Mouse (Mus musculus) hindbrain, embryonic 10.5 days (tissue): ENCODE data around the gene Bcl2l2. TPM values are rescaled to one million over a fixed set of nuclear protein-coding genes. Genes with fewer than 3 reads are reported as not detected.

ENCODE experiments used
- DNase-seq: peaks from one replicate; pipeline ENCODE4 v3.0.0-alpha.2; 2017; ENCODE audit warnings: low spot score
- H3K27ac ChIP-seq: fragments of 300-500 bp; sonication (generic); 2 replicates; pipeline ENCODE4 v1.5.1; 2016; ENCODE audit warnings: mild to moderate bottlenecking, moderate library complexity
- H3K27me3 ChIP-seq: fragments of 300-500 bp; sonication (generic); 2 replicates; pipeline ENCODE4 v1.6.1; 2016; ENCODE audit warnings: mild to moderate bottlenecking; ENCODE audit not compliant: poor library complexity, insufficient read depth, severe bottlenecking
- H3K36me3 ChIP-seq: fragments of 300-500 bp; sonication (generic); 2 replicates; pipeline ENCODE4 v1.6.1; 2016; ENCODE audit warnings: mild to moderate bottlenecking, moderate library complexity
- H3K4me1 ChIP-seq: fragments of 300-500 bp; sonication (generic); replicated peaks from 2 replicates; pipeline ENCODE4 v1.6.1; 2016; ENCODE audit warnings: mild to moderate bottlenecking
- H3K4me3 ChIP-seq: fragments of 300-500 bp; sonication (generic); 2 replicates; pipeline ENCODE4 v1.5.1; 2016; ENCODE audit warnings: mild to moderate bottlenecking, moderate library complexity
- H3K9me3 ChIP-seq: fragments of 300-500 bp; sonication (generic); 2 replicates; pipeline ENCODE4 v1.6.1; 2016; ENCODE audit warnings: mild to moderate bottlenecking, moderate library complexity
- WGBS: fragments of 180-500 bp; shearing (Covaris S2); methylation state at CpG from one replicate; pipeline ENCODE4 v1.1.7; 2016; 5-methylcytosine and 5-hydroxymethylcytosine counted together
- polyA plus RNA-seq: library from polyadenylated mRNA; unstranded; fragments of >200 nt; fragmentation: Nextera tagmentation; extraction: Ambion mirVana; gene quantifications from 2 replicates; pipeline ENCODE4 v1.2.1, GENCODE M21; 2016

Gene Bcl2l2
- 2.2 and 3.0 TPM in 2 replicates for polyA plus RNA-seq

GRCm38 (mm10) chr14:54883154-54884021 is at the start of gene Bcl2l2, which contains the start of gene Gm20521:
TSS of gene Bcl2l2 (plus strand) at chr14:54883377.
TSS of gene Gm20521 (plus strand) at chr14:54883441.
- peak within 1 kb of the TSS; percentile 93 for H3K27ac ChIP-seq
- H3K4me1 ChIP-seq, result peaks cover 37% of the 10 kb centered on the region
- peaks cover 8% of the 10 kb centered on the region for H3K27me3 ChIP-seq
- peaks cover 25% of the 10 kb centered on the region for H3K36me3 ChIP-seq
- peak; percentile 89 for DNase-seq
- H3K9me3 ChIP-seq, result no peaks in the 10 kb centered on the region
- WGBS, result under 1% methylated on average over 27 of the region's 27 CpGs
- H3K4me3 ChIP-seq, result peak within 1 kb of the TSS; percentile 76

GRCm38 (mm10) chr14:54843461-54843860 is 39.7 kb upstream of the Bcl2l2 start:
- WGBS, result 9% methylated on average over 4 of the region's 4 CpGs
- no peak overlapping the region for H3K27ac ChIP-seq
- H3K27me3 ChIP-seq, result no peaks in the 10 kb centered on the region
- no peak overlapping the region for H3K4me3 ChIP-seq
- H3K9me3 ChIP-seq, result no peaks in the 10 kb centered on the region
- H3K4me1 ChIP-seq, result no peaks in the 10 kb centered on the region
- H3K36me3 ChIP-seq, result no peaks in the 10 kb centered on the region
- no peak for DNase-seq

DNA sequence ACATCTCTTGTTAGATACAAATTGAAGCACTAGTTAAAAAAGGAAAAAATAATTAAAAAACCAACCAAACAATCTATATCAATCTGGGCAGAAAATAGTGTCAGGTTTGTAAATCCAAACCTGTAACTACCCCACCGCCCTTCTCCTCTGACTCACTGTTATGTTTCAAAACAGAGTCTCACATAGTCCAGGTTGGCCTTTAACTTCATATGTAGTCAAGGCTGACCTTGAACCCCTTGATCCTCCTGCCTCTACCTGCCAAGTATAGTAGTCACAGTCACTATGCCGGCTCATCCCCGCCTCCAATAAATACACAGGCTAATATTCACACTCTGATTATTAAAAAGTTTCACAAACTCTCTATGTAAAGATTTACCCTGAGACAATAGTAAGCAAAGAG is 27.5 kb upstream of the Bcl2l2 start:
- no peaks in the 10 kb centered on the region for H3K27me3 ChIP-seq
- DNase-seq, result no peak
- no peaks in the 10 kb centered on the region for H3K4me1 ChIP-seq
- H3K9me3 ChIP-seq, result no peaks in the 10 kb centered on the region
- over 99% methylated on average over 3 of the region's 3 CpGs for WGBS
- no peak overlapping the region for H3K27ac ChIP-seq
- H3K4me3 ChIP-seq, result no peak overlapping the region
- peaks cover 41% of the 10 kb centered on the region for H3K36me3 ChIP-seq

- H3K4me3 ChIP-seq, result no peak overlapping the region
- peaks cover 41% of the 10 kb centered on the region for H3K36me3 ChIP-seq
- H3K27ac ChIP-seq, result no peak overlapping the region
- no peaks in the 10 kb centered on the region for H3K27me3 ChIP-seq
- 88% methylated on average over 7 of the region's 7 CpGs for WGBS
- DNase-seq, result no peak
- H3K9me3 ChIP-seq, result no peaks in the 10 kb centered on the region
- no peaks in the 10 kb centered on the region for H3K4me1 ChIP-seq
Measured at GRCm38 (mm10) chr14:54856703-54857102, 26.5 kb upstream of the Bcl2l2 start.

GRCm38 (mm10) chr14:54857891-54858290 is 25.3 kb upstream of the Bcl2l2 start:
- no peaks in the 10 kb centered on the region for H3K27me3 ChIP-seq
- 95% methylated on average over 9 of the region's 9 CpGs for WGBS
- DNase-seq, result no peak
- peaks cover 8% of the 10 kb centered on the region; the same call in 1 of the 2 replicates for H3K4me1 ChIP-seq
- H3K4me3 ChIP-seq, result no peak overlapping the region
- H3K36me3 ChIP-seq, result peaks cover 41% of the 10 kb centered on the region
- H3K27ac ChIP-seq, result no peak overlapping the region
- H3K9me3 ChIP-seq, result no peaks in the 10 kb centered on the region

DNA sequence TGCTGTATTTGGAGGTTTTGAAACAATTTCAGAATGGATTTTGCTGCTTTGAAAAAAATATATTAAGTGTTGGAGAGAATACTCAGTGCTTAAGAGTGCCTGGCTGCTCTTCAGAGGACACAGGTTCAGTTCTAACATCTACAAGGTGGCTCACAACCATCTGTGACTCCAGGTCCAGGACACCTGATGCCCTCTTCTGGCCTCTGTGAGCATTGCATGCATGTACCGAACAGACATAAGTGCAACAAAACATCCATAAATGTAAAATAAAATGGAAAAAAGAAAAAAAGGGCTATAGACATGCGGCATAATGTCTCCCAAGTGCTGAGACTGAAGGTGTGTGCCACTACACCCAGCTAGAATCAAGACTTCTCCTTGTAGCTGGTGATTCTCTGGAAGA is 22.7 kb upstream of the Bcl2l2 start:
- no peaks in the 10 kb centered on the region for H3K9me3 ChIP-seq
- peaks cover 25% of the 10 kb centered on the region for H3K36me3 ChIP-seq
- peaks cover 15% of the 10 kb centered on the region for H3K4me1 ChIP-seq
- DNase-seq, result peak; percentile 50
- H3K27ac ChIP-seq, result no peak overlapping the region
- H3K4me3 ChIP-seq, result no peak overlapping the region
- H3K27me3 ChIP-seq, result no peaks in the 10 kb centered on the region
- 51% methylated on average over 2 of the region's 2 CpGs for WGBS

- Histone ChIP-seq H3K4me3 (peak overlapping the region; percentile 93), H3K27me3 (no peaks in the 10 kb centered on the region)
- under 1% methylated on average over 55 of the region's 56 CpGs for WGBS
Measured at GRCm38 (mm10) chr14:54863501-54864312, 19.5 kb upstream of the Bcl2l2 start.

DNA sequence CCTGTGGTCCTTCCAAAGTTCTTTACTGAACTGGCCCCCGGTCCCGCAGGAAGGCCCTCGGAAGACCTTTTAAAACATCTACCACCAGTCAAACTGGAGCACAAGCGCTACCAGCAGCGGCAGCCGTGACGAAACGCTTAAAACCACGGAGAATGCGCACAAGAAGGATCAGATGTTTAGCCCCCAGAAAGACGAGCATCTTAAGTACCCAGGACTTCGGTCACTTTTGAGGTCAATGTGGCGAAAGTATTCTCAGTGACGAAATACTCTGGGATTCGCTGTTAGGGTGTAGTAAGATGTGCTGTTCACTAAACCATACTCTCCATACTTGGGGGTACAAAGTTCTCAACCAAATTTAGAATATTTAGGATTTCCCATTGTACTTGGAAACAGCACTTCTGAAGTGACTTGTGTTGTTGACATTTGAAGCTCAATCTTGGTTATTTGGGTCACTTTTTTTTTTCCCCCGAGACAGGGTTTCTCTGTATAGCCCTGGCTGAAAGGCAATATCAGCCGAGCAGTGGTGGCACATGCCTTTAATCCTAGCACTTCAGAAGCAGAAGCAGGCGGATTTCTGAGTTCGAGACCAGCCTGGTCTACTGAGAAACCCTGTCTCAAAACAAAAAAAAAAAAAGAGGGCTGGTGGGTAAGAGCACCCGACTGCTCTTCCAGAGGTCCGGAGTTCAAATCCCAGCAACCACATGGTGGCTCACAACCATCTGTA is 18.7 kb upstream of the Bcl2l2 start:
- peak overlapping the region; percentile 98 for H3K27ac ChIP-seq
- DNase-seq, result no peak
- H3K4me3 ChIP-seq, result peak overlapping the region; percentile 93
- WGBS, result 18% methylated on average over 21 of the region's 21 CpGs
- no peaks in the 10 kb centered on the region for H3K36me3 ChIP-seq
- no peaks in the 10 kb centered on the region for H3K27me3 ChIP-seq
- peaks cover 15% of the 10 kb centered on the region for H3K4me1 ChIP-seq
- no peaks in the 10 kb centered on the region for H3K9me3 ChIP-seq

More at GRCm38 (mm10) chr14:54863501-54864312, 19.5 kb upstream of the Bcl2l2 start:
- H3K4me1 ChIP-seq, result peaks cover 15% of the 10 kb centered on the region
- H3K9me3 ChIP-seq, result no peaks in the 10 kb centered on the region
- peak overlapping the region; percentile 98 for H3K27ac ChIP-seq
- H3K36me3 ChIP-seq, result no peaks in the 10 kb centered on the region
- peak; percentile 96 for DNase-seq

- no peak overlapping the region for H3K4me3 ChIP-seq
- peaks cover 15% of the 10 kb centered on the region for H3K4me1 ChIP-seq
- H3K9me3 ChIP-seq, result no peaks in the 10 kb centered on the region
- H3K36me3 ChIP-seq, result no peaks in the 10 kb centered on the region
- WGBS, result 89% methylated on average over 5 of the region's 5 CpGs
- H3K27me3 ChIP-seq, result no peaks in the 10 kb centered on the region
- DNase-seq, result no peak
- no peak overlapping the region for H3K27ac ChIP-seq
Measured at GRCm38 (mm10) chr14:54865626-54866025, 17.6 kb upstream of the Bcl2l2 start.

- H3K27me3 ChIP-seq, result no peaks in the 10 kb centered on the region
- DNase-seq, result no peak
- H3K9me3 ChIP-seq, result no peaks in the 10 kb centered on the region
- 71% methylated on average over 3 of the region's 3 CpGs for WGBS
- no peaks in the 10 kb centered on the region for H3K36me3 ChIP-seq
- peaks cover 15% of the 10 kb centered on the region for H3K4me1 ChIP-seq
- H3K27ac ChIP-seq, result no peak overlapping the region
- no peak overlapping the region for H3K4me3 ChIP-seq
Measured at GRCm38 (mm10) chr14:54866268-54866667, 16.9 kb upstream of the Bcl2l2 start.

GRCm38 (mm10) chr14:54866936-54867335 is 16.2 kb upstream of the Bcl2l2 start:
- peaks cover 15% of the 10 kb centered on the region for H3K4me1 ChIP-seq
- H3K27me3 ChIP-seq, result no peaks in the 10 kb centered on the region
- H3K36me3 ChIP-seq, result no peaks in the 10 kb centered on the region
- H3K9me3 ChIP-seq, result no peaks in the 10 kb centered on the region
- H3K27ac ChIP-seq, result no peak overlapping the region
- no peak overlapping the region for H3K4me3 ChIP-seq
- peak; percentile 25 for DNase-seq
- 55% methylated on average over 5 of the region's 5 CpGs for WGBS

DNA sequence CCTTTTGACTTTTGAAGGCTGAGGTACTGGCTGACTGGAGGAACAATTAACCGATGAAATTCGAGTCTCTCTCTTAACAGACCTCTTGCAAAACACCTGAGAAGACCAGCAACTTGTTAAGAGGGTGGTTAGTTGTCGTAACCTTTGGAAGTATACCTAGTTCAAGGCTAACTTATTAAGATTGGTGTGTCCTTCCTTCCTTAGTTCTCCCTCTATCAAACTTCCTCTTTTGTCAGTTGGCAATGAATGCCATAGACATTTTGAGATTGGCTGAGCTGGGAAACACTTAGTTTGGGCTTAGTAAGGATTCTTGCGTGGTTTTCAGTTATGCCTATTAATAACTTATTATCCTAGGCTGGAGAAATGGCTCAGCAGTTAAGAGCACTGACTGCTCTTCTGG is 15.2 kb upstream of the Bcl2l2 start:
- no peak for DNase-seq
- Histone ChIP-seq H3K4me1 (peaks cover 5% of the 10 kb centered on the region), H3K36me3 (no peaks in the 10 kb centered on the region), H3K9me3 (no peaks in the 10 kb centered on the region), H3K27ac (no peak overlapping the region), H3K27me3 (no peaks in the 10 kb centered on the region), H3K4me3 (no peak overlapping the region)
- 85% methylated on average over 4 of the region's 4 CpGs for WGBS
